Mouse (Mus musculus): ENCODE data around the gene Brd7.

DNA sequence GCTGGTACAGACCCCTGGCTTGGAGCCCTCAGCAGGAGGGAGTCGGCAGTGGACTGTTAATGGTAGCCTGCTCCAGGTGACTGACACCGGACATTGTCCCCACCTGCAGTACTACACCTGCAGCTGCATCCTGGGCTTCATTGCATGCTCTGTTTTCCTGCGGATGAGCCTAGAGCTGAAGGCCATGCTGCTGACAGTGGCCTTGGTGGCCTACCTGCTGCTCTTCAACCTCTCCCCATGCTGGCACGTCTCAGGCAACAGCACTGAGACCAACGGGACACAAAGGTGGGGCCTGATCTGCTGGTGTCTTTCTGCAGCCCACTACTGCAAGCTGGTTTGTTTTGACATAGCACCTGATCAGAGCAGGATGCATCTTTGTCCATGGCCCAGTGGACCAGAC is 38.5 kb downstream of the Brd7 start:
- TF ChIP-seq POLR2A (IDR thresholded peaks at IDR 0.05; ENCODE audit: control insufficient read depth, extremely low read depth, insufficient read depth, low read length, poor library complexity) (no peak), CTCF (IDR thresholded peaks at IDR 0.05; ENCODE audit: borderline replicate concordance, control insufficient read depth, extremely low read depth, insufficient read depth, low read length, poor library complexity) (no peak)

All from thymus, adult 2 months (tissue).